Mouse (Mus musculus) heart, adult 2 months (tissue): ENCODE measurements around the gene Taf1d. TPM values are rescaled to one million over a fixed set of nuclear protein-coding genes. Genes with fewer than 3 reads are reported as not detected.

Source experiments
- DNase-seq, 2 experiments: peaks; one replicate each; pipeline ENCODE4 v3.0.0; 2021
- H3K27ac ChIP-seq: fragments of 200-600 bp; 2 replicates; pipeline ENCODE4 v1.8.1; 2022
- H3K27me3 ChIP-seq: fragments of 200-500 bp; 2 replicates; pipeline ENCODE4 v1.6.1; 2012; ENCODE audit warnings: mild to moderate bottlenecking, low read length, inconsistent platforms, mixed read lengths; ENCODE audit not compliant: control insufficient read depth, insufficient read depth
- H3K36me3 ChIP-seq: fragments of 200-500 bp; 2 replicates; pipeline ENCODE4 v1.6.1; 2012; ENCODE audit warnings: low read length, inconsistent platforms; ENCODE audit not compliant: control insufficient read depth, insufficient read depth
- H3K4me1 ChIP-seq: fragments of 200-500 bp; 2 replicates; pipeline ENCODE4 v1.6.1; 2011; ENCODE audit warnings: low read length; ENCODE audit not compliant: control insufficient read depth, insufficient read depth
- H3K4me3 ChIP-seq: fragments of 200-600 bp; 2 replicates; pipeline ENCODE4 v1.8.1; 2022
- H3K79me2 ChIP-seq: fragments of 200-500 bp; replicated peaks from 2 replicates; pipeline ENCODE4 v1.6.1; 2012; ENCODE audit warnings: mild to moderate bottlenecking, inconsistent platforms, low read length, moderate library complexity, mixed read lengths; ENCODE audit not compliant: control insufficient read depth, insufficient read depth
- H3K9ac ChIP-seq: fragments of 200-500 bp; 2 replicates; pipeline ENCODE4 v1.6.1; 2012; ENCODE audit warnings: low read depth, mild to moderate bottlenecking, control low read depth, inconsistent platforms, low read length, mixed read lengths
- CTCF ChIP-seq: fragments of 200-600 bp; IDR thresholded peaks from 2 replicates; pipeline ENCODE4 v1.8.1; 2022; ENCODE audit warnings: antibody characterized with exemption, mild to moderate bottlenecking, moderate library complexity
- EP300 ChIP-seq: fragments of 200-500 bp; IDR thresholded peaks from 2 replicates; pipeline ENCODE4 v1.6.1; 2011; ENCODE audit warnings: low read depth, low read length, control low read depth; ENCODE audit not compliant: insufficient read depth
- POLR2A ChIP-seq: fragments of 200-500 bp; IDR thresholded peaks from 2 replicates; pipeline ENCODE4 v1.6.1; 2011; ENCODE audit warnings: mild to moderate bottlenecking, low read depth, low read length, control low read depth; ENCODE audit not compliant: insufficient read depth
- WGBS: fragments of 180-500 bp; shearing (Covaris S2); methylation state at CpG from one replicate; pipeline ENCODE4 v1.1.7; 2018; 5-methylcytosine and 5-hydroxymethylcytosine counted together
- intact Hi-C: fragments of 180-260 bp; cut with DNase I; formaldehyde crosslinking; loops from one replicate; pipeline ENCODE4 v1.15.1; 2025
- polyA plus RNA-seq: library from polyadenylated mRNA; depleted of rRNA; stranded (reverse); fragments of >200 nt; gene quantifications from 2 replicates; pipeline ENCODE4 v1.2.3, GENCODE M21; 2012
- total RNA-seq, 2 experiments: library from RNA; stranded (reverse); gene quantifications; 2 replicates each; pipeline ENCODE4 v1.2.3; 2021

Gene Taf1d
- total and polyA plus RNA-seq, 3 experiments: 5.8 to 28.0 (median 26.0) TPM

DNA sequence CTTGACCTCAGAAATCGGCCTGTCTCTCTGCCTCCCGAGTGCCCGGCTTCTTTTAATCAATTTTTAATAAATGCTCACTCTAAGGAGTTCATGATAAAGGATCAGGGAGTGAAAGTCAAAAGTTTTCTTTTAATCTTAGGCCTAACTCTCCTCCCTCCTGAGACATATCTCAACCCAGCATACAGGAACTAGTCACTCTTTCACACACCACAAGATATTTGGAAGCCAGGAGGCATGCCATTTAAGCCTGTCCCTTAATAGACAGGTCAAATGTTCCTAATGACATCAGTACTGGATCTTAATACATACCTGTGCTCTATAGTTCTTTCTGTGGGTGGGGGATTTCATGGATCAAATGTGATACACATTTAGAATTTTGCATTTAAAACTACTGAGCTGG, 27.7 kb upstream of the Taf1d start:
- DNase-seq: no peak
- TF ChIP-seq POLR2A (no peak), CTCF (no peak), EP300 (no peak)
- H3K9ac ChIP-seq: no peak overlapping the region
- no peak overlapping the region for H3K27ac ChIP-seq
- 94% methylated on average over 3 of the region's 3 CpGs for WGBS
- H3K79me2 ChIP-seq: no peaks in the 10 kb centered on the region; the same call in none of the 2 replicates
- peaks cover 5% of the 10 kb centered on the region for H3K4me1 ChIP-seq
- intact Hi-C loops: loop anchor here (2.0 kb wide), 1 partner anchor 78 kb away; the partner anchor contains the start of gene Cep295
- H3K27me3 ChIP-seq: no peaks in the 10 kb centered on the region
- peaks cover 9% of the 10 kb centered on the region for H3K36me3 ChIP-seq
- H3K4me3 ChIP-seq: no peak overlapping the region

DNA sequence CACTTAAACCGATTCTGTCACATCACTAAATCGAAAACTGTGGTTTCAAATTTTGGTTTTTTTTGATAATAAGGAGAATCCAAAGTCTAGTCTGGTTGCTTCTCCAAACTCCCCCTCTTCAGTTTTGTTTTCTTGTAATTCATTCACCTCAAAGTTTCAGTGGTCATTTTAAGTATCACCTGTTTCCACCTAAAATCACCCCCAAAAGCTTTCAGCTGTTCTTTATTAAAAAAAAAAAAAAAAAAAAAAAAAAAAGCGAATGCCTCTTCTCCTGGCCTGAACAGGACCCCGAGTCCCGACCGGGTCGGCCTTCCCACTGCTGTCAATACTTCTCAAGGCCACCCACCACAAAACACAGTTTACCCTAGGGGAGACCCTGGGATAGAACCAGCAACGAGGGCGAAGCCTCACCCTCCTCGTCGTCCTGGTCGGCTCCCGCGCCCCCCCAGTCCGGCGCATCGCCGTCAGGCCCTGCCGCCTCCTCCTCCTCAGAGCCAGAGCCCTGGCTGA, 26.8 kb upstream of the Taf1d start:
- H3K4me1 ChIP-seq: peaks cover 5% of the 10 kb centered on the region
- 8% methylated on average over 19 of the region's 19 CpGs for WGBS
- peak overlapping the region; percentile 89 for H3K27ac ChIP-seq
- no peaks in the 10 kb centered on the region for H3K27me3 ChIP-seq
- H3K79me2 ChIP-seq: no peaks in the 10 kb centered on the region; the same call in none of the 2 replicates
- H3K9ac ChIP-seq: peak overlapping the region; percentile 99
- H3K4me3 ChIP-seq: peak overlapping the region; percentile 90
- no peak for DNase-seq
- intact Hi-C loops: loop anchor here (2.0 kb wide), 1 partner anchor 78 kb away; the partner anchor contains the start of gene Cep295
- no peak for TF ChIP-seq POLR2A
- no peak for TF ChIP-seq CTCF
- TF ChIP-seq EP300: no peak
- peaks cover 6% of the 10 kb centered on the region for H3K36me3 ChIP-seq

DNA sequence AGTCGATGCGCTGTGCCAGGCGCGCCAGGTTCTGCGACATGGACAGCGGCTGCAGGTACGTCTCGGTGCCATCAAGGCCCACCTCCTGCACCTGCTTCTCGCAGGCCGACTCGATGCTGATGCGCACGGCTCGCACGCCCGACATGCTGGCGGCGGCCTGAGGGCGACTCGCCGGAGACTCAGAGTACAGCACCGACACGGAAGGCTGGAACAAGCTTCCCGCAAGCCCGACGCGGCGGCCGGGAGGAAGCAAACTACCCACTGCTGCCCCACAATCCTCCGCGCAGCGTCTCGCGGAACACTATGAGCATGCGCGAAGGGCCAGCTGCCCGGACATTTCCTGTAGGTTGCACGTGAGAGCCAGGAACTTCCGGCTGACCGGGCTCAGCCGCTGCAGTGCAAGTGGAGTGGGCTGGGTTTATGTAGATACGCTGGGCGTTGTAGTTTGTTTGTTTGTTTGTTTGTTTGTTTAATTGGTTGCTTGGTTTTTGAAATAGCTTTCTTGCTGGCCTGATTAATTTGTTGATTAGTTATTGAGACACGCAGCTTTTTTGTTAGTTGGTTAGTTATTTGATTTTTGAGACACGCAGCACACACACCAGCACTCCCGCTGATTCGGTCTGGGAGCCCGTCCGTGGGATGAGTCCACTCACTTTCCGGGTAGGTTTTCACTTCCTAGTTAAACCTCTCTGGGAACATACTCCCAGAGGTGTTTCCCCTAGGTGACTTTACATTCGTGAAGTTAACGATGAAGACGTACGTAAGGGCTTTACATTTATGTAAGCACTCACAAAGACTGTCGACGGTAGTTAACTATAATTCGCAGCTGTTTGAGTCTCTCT, 26.1 kb upstream of the Taf1d start, which contains the start of gene Med17:
Gene Med17 (minus strand): TSS at position 283 of the 842 bp plus-strand sequence.
- DNase-seq: peak; percentile 95
- H3K27me3 ChIP-seq: no peaks in the 10 kb centered on the region
- H3K36me3 ChIP-seq: peaks cover 2% of the 10 kb centered on the region
- WGBS: under 1% methylated on average over 57 of the region's 57 CpGs
- intact Hi-C loops: loop anchor here (2.0 kb wide), 2 partner anchors 27 to 77 kb away; partner anchors contain the start of genes 4931406C07Rik, Cep295 and Taf1d
- H3K27ac ChIP-seq: peak within 1 kb of the TSS; percentile 89
- peak within 1 kb of the TSS; percentile 90 for H3K4me3 ChIP-seq
- peaks cover 5% of the 10 kb centered on the region for H3K4me1 ChIP-seq
- TF ChIP-seq EP300: peak; percentile 86
- TF ChIP-seq POLR2A: peak; percentile 92
- TF ChIP-seq CTCF: peak; percentile 3; the same call in 1 of the 2 replicates
- no peaks in the 10 kb centered on the region; the same call in none of the 2 replicates for H3K79me2 ChIP-seq
- H3K9ac ChIP-seq: peak within 1 kb of the TSS; percentile 99

DNA sequence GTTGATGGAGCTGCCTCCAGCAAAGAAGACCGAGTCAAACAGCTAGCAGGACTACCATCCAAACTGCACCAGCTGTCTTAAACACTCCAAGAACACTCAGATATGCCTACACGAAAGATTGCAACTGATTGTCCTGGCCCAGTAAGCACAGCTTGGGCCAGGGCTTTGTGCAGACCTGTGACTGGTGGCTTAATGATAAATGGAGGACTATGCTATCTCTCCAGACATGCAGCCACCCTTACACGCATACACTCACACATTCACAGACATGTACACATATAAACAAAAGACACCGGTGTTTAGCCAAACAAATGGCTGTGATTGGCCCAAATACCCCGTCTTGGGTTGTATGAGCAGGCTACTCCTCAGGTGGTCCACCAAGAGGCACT, 25.5 kb upstream of the Taf1d start:
- TF ChIP-seq EP300 (no peak), CTCF (no peak), POLR2A (no peak)
- WGBS: 45% methylated on average over 5 of the region's 5 CpGs
- no peaks in the 10 kb centered on the region for H3K27me3 ChIP-seq
- peaks cover 5% of the 10 kb centered on the region for H3K4me1 ChIP-seq
- no peaks in the 10 kb centered on the region; the same call in none of the 2 replicates for H3K79me2 ChIP-seq
- peak in 1 of 2 experiments; percentile 20 for DNase-seq
- no peaks in the 10 kb centered on the region; the same call in 1 of the 2 replicates for H3K36me3 ChIP-seq
- H3K9ac ChIP-seq: peak overlapping the region; percentile 52
- H3K4me3 ChIP-seq: peak overlapping the region; percentile 90
- peak overlapping the region; percentile 89 for H3K27ac ChIP-seq
- intact Hi-C loops: loop anchor here (2.0 kb wide), 1 partner anchor 26 kb away; the partner anchor contains the start of genes 4931406C07Rik and Taf1d

DNA sequence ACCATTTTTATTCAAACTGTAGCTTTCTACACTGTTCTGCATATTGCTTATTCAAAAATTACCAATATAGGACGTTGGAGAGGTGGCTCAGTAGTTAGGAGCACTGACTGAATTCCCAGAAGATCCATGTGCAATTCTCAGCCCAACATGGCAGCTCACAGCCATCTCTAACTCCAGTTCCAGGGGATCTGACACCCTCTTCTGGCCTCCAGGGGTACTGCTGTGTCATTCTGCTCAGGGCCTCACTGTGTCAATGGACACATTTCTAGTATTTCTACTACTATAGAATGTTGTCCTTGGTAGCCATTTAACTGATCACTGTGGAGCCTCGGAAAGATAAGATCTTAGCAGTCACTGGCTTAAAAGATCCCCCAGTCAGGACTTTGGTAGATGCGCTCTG, 20.6 kb upstream of the Taf1d start:
- intact Hi-C loops: no loop called here
- peaks cover 3% of the 10 kb centered on the region for H3K4me1 ChIP-seq
- no peak overlapping the region for H3K27ac ChIP-seq
- H3K9ac ChIP-seq: no peak overlapping the region
- no peaks in the 10 kb centered on the region for H3K36me3 ChIP-seq
- no peaks in the 10 kb centered on the region for H3K79me2 ChIP-seq
- no peaks in the 10 kb centered on the region for H3K27me3 ChIP-seq
- TF ChIP-seq EP300 (no peak), POLR2A (no peak), CTCF (peak; percentile 50)
- H3K4me3 ChIP-seq: no peak overlapping the region
- DNase-seq: no peak
- WGBS: 79% methylated on average over 3 of the region's 3 CpGs
